16 mouse cellular contexts compared by ENCODE assay signal in the genomic region with DNA sequence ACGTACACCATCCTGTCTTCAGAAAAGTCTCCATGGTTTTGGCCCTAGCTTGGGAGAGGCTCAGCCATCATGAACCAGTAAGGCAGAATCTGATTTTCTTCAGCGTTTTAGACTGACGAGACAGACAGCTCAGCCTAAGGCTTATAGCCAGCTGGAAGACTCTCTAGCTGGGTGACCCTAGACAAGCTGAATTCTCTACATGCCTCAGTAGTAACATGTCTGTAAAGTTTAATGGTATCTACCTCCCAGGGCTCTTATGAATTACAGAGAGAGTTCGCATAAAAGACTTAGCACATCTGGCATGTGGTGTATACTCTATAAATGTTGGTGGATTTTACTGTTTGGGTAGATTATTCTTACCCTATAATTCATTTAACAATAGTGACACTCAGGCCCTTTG.
"Had no signal": no experiment of that assay in that cellular context is flagged by ENCODE, and none has a peak within 500 bp of the region (broad histone marks: within the 10 kb centered on the region; RNA-seq: fewer than 3 reads in every experiment).

No protein-coding gene starts in this region.

- H3K27me3 ChIP-seq: limb, embryonic 15.5 days; midbrain, embryonic 13.5 days; neural tube, embryonic 12.5 days had no signal

- ATAC-seq: intestine, embryonic 16.5 days; liver, postnatal 0 days; lung, postnatal 0 days; midbrain, embryonic 13.5 days had no signal

- H3K9me3 ChIP-seq: limb, embryonic 15.5 days; midbrain, embryonic 13.5 days; neural tube, embryonic 12.5 days had no signal

- H3K27ac ChIP-seq: limb, embryonic 15.5 days; liver, embryonic 14.5 days; macrophage; midbrain, embryonic 13.5 days; neural tube, embryonic 12.5 days had no signal

- H3K4me3 ChIP-seq: limb, embryonic 15.5 days; midbrain, embryonic 13.5 days; neural tube, embryonic 12.5 days had no signal

- H3K36me3 ChIP-seq: limb, embryonic 15.5 days; midbrain, embryonic 13.5 days; neural tube, embryonic 12.5 days had no signal

- H3K9ac ChIP-seq: limb, embryonic 15.5 days; liver, embryonic 14.5 days; liver, postnatal 0 days; lung, embryonic 14.5 days; midbrain, embryonic 13.5 days; neural tube, embryonic 12.5 days had no signal

- DNase-seq: kidney, adult 18-20 months; kidney, adult 9 months; kidney, postnatal 14 days; kidney, postnatal 4 days; liver, postnatal 0 days; lung, embryonic 14.5 days; thymus, adult 18-20 months; thymus, postnatal 36 days had no signal

- H3K4me2 ChIP-seq: limb, embryonic 15.5 days; liver, embryonic 11.5 days; lung, embryonic 14.5 days; midbrain, embryonic 13.5 days; neural tube, embryonic 12.5 days had no signal
